Mouse (Mus musculus): ENCODE data around the gene Stra6.

Stra6 gene

DNA sequence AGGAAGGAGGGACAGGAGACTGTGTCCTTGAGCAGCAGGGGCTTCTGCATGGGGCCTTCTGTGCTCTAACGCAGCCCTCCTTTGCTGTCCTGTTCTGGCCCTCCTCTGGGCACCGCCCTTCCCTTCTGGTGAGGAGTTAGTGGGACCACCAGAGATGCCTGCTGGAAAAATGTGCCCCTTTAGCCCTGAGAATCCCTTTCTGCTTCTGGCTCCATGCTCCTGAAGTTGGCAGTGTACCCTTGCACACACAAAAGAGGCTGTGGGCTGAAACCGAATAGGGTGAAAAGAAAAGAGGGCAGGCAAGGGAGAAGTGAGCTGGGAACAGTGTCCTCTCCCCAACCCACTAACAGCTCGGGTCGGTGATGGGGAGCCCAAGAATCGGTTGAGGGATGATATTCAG lies 14.4 kb upstream of the Stra6 start:
- in situ Hi-C loops (cut with MboI): no loop called here

DNA sequence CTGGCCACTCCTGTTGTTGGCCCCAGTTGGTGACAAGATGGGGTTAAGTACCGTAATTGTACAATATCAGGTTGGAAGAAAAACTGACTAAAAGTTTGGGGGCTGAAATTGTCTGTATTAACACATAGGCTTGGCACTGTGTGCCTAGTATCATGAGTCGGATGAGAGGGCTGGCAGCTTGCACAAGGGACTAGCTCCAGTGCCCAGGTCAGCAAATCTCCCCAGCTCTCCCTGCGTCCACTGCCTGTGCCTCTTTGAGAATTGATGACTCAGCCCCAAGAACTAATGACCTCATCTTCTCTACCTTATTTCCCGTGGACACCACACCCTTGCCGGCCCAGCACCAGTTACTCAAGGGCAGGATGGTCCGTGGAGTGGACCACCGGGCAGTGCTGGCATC lies 13.7 kb upstream of the Stra6 start:
- in situ Hi-C loops (cut with MboI): loop anchor here (10.0 kb wide), 1 partner anchor 155 kb away; the partner anchor contains the start of genes Islr and Islr2

DNA sequence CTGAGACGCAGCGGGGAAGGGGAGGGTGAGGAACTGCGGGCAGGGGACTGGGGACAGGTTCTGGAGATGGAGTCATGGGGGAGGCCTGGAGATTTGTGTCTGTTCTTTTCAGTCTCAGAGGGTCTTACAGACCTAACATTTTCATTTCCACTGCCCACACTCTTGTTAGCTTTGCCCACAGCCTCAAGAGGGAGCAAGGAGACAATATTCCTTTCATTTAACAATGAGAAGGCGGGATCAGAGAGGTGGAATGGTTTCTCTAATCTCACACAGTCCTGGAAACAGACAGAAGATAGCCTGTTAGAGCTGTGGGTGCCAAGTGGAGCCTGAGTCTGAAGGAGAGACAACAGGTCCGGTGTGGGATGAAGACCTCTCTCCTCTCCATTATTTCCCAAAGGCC lies 11.7 kb upstream of the Stra6 start:
- in situ Hi-C loops (cut with MboI): loop anchor here (10.0 kb wide), 1 partner anchor 153 kb away; the partner anchor contains the start of genes Islr and Islr2

DNA sequence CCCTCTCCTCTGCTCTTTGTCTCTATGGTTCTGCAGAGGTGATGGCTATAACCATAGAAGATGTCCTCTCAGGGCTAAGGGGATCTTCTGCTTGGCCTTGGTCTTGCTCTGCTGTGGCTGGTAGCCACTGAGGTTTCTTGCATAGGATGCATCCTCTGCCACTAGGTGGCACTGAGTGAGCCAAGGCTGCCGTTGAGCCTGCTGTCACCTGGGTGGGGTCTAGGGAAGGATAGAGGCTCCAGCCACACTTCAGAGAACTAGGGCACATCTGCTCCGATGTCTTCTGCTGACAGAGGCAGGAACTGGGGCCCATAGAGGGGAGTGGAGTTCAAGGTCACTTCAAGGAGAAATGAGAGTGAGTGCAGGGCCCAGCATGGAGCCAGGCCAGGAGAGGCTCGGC lies 10.5 kb upstream of the Stra6 start:
- in situ Hi-C loops (cut with MboI): loop anchor here (10.0 kb wide), 1 partner anchor 152 kb away; the partner anchor contains the start of genes Islr and Islr2

DNA sequence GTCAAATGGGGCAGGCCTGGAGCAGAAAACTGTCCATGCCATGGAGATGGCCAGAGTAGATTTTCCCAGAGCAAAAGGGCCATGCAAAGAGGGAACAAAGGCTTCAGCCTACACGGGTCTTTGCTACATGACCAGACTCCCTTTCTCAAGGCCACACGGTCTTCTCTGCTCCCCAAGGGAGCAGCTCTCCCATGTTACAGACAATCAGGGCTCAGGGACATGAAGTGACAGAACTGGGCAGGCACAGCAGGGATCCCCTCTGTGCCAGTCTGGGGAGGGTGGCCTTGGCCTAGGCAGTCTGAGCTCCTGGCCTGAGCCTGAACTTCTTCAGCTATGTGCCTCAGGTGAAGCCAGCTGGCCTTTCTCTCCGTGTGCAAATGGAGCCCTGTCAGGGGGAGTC lies 10.0 kb upstream of the Stra6 start:
- in situ Hi-C loops (cut with MboI): loop anchor here (10.0 kb wide), 1 partner anchor 151 kb away; the partner anchor contains the start of genes Islr and Islr2

DNA sequence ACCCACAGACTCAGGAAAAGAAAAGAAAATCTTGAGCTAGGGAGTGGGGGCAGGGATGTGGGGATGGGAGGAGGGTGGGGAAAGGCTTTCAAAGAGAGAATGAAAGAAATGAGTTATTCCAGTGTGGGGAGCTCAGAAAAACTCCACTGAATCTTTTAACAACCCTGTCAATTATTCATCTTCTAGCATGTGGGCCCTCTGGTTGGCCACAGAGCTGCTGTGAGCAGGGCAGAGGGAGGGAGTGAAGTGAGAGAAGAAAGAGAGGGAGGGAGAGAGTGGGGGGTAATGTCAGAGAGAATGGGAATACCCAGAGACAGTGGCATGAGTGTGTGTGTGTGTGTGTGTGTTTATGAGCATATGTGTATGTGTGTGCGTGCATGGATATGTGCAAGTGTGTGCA lies 9.6 kb upstream of the Stra6 start:
- in situ Hi-C loops (cut with MboI): loop anchor here (10.0 kb wide), 1 partner anchor 151 kb away; the partner anchor contains the start of genes Islr and Islr2

DNA sequence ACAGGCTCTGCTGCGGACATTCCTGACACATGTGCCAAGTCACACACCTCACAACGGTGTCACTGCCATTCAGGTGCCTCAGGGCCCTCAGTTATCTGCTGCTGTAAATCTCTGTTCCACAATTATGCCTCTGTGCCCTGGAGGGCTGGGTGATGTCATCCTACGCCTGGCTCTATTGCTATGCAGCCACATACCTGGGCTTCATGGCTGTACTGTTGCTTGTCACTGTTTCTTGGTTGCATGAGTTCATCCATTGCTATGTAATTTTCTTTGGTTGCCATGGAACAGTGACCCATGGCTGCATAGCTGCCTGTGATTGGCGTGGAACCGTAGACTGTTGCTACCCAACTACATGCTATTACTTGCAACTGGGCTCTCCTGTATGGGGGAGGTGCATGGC lies 7.9 kb upstream of the Stra6 start:
- in situ Hi-C loops (cut with MboI): loop anchor here (10.0 kb wide), 1 partner anchor 149 kb away; the partner anchor contains the start of genes Islr and Islr2

DNA sequence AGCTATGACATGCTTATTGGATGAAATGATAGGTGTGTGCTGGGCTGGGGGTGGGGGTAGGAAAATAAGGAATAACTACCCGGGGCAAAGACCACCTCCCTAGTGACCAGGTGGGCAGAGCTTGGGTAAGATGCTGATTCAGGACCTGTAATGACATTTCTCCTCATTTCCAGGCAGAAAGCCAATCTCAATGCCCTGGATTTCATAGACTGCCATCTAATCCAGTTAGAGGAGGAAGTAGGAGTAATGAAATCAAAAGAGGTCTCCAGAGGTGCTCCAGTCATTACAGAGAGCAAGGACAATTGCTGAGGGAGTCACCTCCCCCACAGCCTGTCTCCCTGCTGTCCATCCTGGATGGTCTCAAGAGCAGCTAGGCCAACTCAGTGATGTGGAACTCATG lies 3.7 kb upstream of the Stra6 start:
- in situ Hi-C loops (cut with MboI): loop anchor here (10.0 kb wide), 1 partner anchor 145 kb away; the partner anchor contains the start of genes Islr and Islr2

DNA sequence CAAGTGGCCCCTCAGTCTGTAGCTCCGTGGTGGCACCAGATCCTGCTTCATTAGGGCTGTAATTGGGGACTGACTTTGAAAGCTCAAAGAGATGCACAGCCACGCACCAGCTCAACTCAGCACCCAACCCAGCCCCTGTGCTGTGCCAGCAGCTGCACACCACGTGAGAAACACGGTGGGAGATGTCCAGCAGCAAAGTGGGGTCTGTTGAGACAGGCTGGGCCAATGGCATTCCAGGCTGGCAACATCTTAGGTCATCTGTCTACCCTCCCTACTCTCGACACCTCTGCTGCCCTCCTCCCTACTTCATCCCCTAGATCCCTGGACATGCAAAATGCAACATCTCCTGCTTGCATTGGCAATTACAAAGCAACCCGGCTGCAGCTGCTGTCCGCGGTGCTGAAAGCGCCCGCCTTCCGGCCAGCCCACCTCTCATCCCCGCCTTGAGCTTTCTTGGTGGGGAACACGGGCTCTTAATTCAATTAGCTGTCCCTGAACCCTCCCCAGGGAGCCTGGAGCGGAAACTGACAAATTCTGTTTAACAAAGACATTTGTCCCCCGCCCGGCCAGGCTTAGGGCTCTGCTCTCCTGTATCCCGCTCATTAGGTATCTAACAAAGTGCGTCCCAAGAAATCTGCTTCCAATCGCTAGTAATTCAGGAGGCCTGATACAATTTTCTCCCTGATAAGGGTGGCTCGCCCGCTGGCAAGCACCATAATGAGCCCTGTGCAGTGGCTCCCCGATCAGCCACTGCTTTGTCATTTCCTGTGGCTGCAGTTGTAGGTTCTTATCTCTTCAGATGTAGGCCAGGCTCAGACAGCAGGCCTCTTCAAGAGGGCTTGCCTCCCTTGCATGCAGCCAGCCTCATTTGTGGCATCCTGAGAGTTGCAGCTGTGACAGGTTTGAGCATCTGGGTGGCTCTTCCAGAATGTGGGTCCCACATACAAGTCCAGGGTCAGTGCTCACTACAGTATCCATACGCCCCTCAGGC lies 2.6 kb upstream of the Stra6 start:
- in situ Hi-C loops (cut with MboI): no loop called here

DNA sequence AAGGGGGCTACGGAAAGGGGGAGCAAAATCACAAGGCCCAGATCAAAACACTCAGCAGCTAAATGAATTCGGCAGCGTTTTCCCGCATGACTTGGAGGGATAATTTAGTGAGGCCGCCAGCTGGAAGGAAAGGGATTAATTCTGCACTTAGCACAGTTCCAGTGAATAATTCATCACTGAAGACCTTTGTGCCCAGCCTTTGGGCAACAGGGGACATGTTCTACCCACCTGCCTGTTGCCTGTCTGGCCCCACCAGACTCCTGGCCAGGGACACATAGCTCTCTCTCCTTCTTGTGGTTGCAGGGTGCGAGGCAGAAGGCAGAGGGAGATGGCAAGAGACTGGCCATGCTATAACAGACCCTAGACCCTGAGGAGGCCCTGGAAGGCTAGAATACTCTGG lies 1.9 kb downstream of the Stra6 start:
- in situ Hi-C loops (cut with MboI): no loop called here

DNA sequence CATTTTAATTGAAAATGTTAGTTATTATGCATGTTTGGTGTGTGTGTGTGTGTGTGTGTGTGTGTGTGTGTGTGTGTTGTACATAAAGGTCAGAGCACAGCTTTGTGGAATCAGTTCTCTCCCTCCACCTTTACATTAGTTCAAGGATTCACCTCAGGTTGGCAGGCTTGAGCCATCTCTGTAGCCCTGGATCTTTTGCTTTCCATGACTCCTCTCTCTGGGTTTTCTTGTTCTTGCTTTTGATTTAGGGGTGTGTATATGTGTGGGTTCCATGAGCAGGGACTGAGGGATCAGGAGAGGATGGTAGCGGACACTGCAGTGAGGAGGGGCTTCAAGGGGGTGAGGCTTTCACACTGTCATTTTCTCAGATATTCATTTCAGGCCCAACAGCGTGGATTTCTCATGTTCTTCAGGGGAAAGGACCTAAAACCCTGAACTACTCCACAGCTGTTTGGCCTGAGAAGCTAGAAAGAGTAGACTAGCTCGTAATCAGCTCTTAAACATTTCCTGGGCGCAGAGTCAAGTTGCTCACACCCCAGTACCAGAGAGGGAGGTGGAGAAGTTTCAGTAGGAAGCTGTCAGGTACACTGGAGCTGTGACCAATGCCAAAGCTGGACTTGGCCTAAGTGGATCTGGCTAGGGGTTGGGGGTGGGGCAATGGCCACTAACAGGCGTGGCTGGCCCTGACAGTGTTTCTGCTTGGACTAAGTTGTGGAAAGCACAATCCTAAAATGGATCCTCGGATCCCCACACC lies 2.6 kb downstream of the Stra6 start:
- in situ Hi-C loops (cut with MboI): no loop called here

DNA sequence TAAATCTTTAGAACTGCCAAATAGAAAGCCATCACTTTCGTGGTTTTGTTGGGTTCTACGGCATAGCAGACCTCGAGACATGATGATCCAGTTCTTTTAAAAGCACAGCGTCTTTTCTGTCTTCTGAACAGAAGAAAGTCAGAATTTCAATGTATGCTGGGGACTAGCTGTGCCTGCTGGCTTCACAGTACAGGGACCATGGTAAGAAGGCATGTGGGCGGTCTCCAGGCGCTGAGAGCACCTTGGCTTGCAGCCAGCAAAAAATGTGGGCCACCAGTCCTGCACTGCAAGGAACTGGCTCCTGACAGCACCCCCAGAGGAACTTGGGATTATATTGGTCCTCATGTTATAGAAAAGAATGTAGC lies 3.1 kb downstream of the Stra6 start:
- in situ Hi-C loops (cut with MboI): no loop called here

DNA sequence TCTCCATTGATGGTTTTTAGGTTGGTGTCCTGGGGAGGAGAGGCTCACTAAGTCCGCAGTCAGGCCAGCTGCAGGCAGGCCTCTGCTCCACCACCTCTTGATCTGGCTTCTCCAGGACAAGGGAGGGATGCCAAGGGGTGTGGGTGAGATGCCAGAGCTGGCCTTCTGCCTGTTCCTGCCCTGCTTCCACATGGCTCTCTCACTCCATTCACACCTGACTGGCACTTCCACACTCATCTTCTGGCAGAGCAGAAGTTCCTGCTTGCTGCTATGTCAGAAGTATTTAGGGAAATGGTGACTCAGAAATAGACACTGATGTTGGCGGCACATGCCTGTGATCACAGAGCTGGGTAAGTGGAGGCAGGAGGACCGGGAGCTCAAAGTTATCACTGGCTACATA lies 4.0 kb downstream of the Stra6 start:
- in situ Hi-C loops (cut with MboI): no loop called here

DNA sequence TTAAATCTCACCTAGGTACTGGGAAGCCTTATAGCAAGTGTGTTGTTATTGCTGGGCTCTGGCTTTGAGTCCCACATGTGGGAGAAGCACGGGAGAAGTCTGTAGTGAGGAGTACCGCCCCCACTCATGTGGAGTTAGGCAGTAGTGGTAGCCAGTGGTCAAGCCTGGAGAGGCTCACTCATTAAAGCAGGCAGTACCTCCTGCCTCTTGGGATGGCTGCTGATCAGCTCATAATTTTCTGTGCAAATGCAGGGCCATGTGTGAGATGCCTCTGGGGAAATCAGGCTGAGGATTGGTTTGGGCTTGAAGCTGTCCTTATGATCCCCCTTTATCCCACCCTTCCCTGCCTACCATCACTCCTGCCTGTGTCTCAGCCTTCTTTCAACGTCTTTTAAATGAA lies 11.0 kb downstream of the Stra6 start:
- in situ Hi-C loops (cut with MboI): no loop called here

DNA sequence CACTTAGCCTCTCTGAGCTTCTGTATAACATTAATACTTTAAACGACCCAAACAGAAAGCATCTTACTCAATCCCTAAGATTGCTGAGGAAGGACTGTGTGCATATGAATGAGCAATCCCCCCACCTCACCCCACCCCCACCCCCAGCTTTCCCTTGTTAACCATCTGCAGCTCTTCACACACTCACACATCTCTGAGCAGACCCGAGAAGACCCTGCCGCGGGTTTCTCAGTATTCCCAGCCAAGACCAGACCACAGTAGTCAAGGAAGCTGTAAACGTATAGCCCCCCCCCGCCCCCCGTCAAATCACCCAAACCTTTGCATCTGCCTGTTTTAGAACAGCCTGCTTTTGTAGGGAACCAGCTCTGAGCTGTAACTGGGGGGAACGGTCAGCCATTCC lies 21.0 kb downstream of the Stra6 start:
- in situ Hi-C loops (cut with MboI): no loop called here

DNA sequence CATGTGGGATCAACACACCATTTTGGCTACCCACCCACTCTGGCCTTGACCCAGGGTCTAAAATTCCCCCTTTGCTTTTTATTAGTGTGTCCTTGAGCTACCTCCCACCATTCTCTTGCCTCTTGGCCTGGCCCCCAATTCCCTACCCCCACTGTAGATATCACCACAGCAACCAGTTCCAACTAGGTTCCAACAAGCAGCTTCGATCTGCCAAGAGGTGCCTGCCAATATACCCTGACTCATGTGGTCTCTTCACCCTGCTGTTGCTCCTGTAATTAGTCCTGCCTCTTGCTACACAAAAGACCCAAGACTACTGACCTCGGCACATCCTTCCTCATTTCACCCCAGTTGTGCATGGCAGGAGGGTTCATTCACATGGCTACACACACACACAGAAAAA lies 21.5 kb downstream of the Stra6 start:
- in situ Hi-C loops (cut with MboI): no loop called here

DNA sequence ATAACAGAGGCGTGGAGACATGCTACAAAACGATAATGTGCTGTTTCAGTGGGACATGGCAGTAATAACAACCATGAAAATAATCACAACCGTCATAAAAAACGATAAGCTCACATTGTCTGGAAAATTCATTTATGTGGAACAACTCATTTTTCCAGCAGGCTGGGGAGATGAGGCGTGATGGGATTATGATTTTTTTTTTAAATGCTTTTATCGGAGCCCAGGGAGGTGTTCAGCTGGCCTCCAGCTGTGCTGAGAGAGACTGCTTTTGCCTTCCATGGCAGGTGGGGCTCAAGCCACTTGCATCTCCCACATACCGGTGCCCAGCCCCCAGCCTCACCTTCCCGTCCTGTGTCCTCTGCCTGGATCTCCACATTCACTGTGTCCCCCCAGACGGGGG lies 22.6 kb downstream of the Stra6 start:
- in situ Hi-C loops (cut with MboI): no loop called here

DNA sequence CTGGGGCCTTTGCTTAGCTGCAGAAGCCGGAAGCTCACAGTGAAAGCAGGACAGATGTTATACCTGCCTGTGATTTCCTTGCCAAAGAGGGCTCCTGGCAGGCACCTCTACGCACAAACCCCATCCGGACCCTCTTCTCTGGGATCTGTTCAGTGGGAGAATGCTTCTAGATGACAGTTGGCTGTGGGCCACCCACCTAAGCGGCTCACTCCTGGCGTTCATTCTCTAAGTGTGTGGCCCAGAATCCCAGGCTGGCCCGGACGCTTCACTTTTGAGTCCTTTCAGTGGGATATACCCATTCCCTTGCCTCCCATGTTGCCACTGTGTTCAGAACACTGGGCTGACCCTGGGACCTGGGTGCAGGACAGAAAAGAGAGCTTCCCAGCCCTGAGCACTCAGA lies 23.3 kb downstream of the Stra6 start:
- in situ Hi-C loops (cut with MboI): no loop called here

DNA sequence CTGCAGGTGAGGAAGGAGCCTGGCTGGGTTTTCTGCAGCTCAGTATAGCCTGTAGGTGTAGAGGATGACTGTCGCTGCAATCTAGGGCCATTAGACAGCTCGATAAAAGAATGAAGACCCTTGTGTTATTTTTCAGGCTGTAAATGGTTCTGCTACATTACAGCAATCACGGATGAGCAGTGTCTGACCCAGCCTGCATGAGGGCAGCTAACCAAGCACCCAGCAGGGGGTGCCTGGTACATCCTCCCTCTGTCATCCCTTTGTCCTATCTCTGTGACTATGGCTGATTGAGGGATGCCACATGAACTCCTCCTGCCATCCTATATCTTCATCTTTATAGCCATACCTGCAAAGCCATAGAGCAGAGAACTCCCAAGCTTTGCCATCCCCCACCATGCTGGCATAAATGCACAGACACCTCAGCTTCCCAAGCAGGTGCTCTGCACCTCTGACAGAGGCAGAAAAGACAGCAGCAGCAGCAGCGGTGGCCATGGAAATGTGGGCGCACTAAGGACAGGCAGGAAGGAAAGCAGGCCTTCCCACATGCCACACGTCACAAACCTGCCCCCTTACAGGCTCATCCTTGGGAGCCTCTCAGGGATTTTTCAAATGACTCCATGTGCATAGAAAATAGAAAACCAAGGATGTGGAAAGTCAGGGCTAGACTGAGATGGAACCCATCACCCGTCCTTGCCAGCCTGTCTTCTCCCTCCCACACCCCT lies 23.9 kb downstream of the Stra6 start:
- in situ Hi-C loops (cut with MboI): no loop called here

DNA sequence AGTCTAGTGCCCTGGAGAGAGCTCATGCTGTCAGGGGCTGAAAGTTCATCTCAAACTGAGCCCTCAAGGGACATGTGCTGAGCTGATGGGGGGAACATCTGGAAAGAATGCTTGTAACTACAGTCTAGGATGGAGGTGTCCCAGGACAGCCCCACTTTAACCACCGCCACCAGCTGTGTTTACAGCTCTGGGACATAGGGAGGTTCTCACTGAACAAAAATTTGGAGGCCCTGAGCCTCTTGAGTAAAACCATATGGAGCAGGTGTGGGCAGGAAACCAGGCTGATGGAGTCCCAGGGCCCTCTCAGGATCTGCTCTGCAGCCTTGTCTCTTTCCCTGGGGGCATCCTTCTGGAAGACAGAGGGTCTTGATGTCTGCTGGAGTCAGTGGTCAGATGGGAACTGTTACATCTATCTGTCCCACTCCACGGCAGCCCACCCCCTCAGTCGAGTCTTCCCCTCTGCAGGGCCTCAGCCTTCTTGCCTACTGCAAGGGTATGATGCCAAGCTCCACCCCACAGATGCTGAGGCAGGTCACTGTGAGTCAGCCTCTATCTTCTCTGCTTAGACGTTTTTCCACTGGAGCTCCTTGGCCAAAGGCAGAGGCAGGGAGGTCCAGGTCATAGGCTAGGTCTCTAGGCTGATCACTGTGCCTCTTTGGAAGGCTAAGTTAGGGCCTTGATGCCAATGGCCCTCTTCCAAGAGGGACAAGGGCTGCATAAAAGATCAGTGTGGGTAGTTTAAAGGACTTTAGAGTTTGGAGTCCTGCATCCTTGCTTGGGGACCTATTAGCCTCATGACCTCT lies 28.2 kb downstream of the Stra6 start:
- in situ Hi-C loops (cut with MboI): no loop called here
